ENCODE assay signal across 39 mouse cellular contexts in genomic region chr1:87525041-87525440, GRCm38 (mm10). TPM values are rescaled to one million over a fixed set of nuclear protein-coding genes. Genes with fewer than 3 reads are reported as not detected.
"Had no signal": no experiment of that assay in that cellular context is flagged by ENCODE, and none has a peak within 500 bp of the region (broad histone marks: within the 10 kb centered on the region; RNA-seq: fewer than 3 reads in every experiment).

No protein-coding gene starts in this region.

- DNase-seq: gastrocnemius, adult 2 months; gastrocnemius, postnatal 14 days; gastrocnemius, postnatal 36 days; heart, adult 18-20 months; heart, postnatal 14 days; heart, postnatal 36 days; kidney, adult 18-20 months; kidney, adult 9 months; kidney, postnatal 14 days; kidney, postnatal 36 days; layer of hippocampus, adult 9-11 months; layer of hippocampus, postnatal 36 days; left cerebral cortex, postnatal 4 days had no signal

- H3K27ac ChIP-seq: gastrocnemius, adult 2 months; heart, embryonic 10.5 days; heart, embryonic 13.5 days; heart, embryonic 15.5 days; hindbrain, embryonic 13.5 days; intestine, embryonic 15.5 days; kidney, embryonic 15.5 days; kidney, postnatal 0 days; limb, embryonic 13.5 days; limb, embryonic 15.5 days; liver, embryonic 12.5 days; liver, embryonic 14.5 days had no signal

- H3K9ac ChIP-seq: heart, embryonic 13.5 days; heart, embryonic 15.5 days; hindbrain, embryonic 13.5 days; intestine, embryonic 15.5 days; kidney, embryonic 15.5 days; limb, embryonic 13.5 days; limb, embryonic 15.5 days; liver, embryonic 12.5 days; liver, embryonic 14.5 days had no signal

- ATAC-seq: hindbrain, embryonic 16.5 days; inflammation-experienced regulatory T-cells, adult 6 months; intestine, embryonic 15.5 days; intestine, postnatal 0 days; liver, embryonic 12.5 days had no signal

- H3K4me1 ChIP-seq: heart, embryonic 13.5 days; hindbrain, embryonic 13.5 days; intestine, embryonic 15.5 days; limb, embryonic 13.5 days; limb, embryonic 15.5 days; liver, embryonic 12.5 days had no signal

- H3K4me3 ChIP-seq: gastrocnemius, adult 2 months; heart, embryonic 10.5 days; heart, embryonic 13.5 days; heart, embryonic 15.5 days; hindbrain, embryonic 13.5 days; intestine, embryonic 15.5 days; kidney, embryonic 15.5 days; limb, embryonic 13.5 days; limb, embryonic 15.5 days; liver, embryonic 12.5 days had no signal

- H3K4me2 ChIP-seq: heart, embryonic 13.5 days; heart, embryonic 15.5 days; hindbrain, embryonic 13.5 days; intestine, embryonic 15.5 days; kidney, embryonic 15.5 days; limb, embryonic 13.5 days; limb, embryonic 15.5 days; liver, embryonic 12.5 days had no signal

- H3K27me3 ChIP-seq: heart, embryonic 15.5 days; hindbrain, embryonic 13.5 days; intestine, embryonic 15.5 days; limb, embryonic 13.5 days; limb, embryonic 15.5 days had no signal

- H3K36me3 ChIP-seq: heart, embryonic 10.5 days; heart, embryonic 13.5 days; heart, embryonic 15.5 days; hindbrain, embryonic 13.5 days; intestine, embryonic 15.5 days; kidney, embryonic 15.5 days; limb, embryonic 13.5 days; limb, embryonic 15.5 days; liver, embryonic 12.5 days had no signal

- H3K9me3 ChIP-seq: heart, embryonic 10.5 days; heart, embryonic 13.5 days; heart, embryonic 15.5 days; hindbrain, embryonic 13.5 days; intestine, embryonic 15.5 days; kidney, embryonic 15.5 days; limb, embryonic 13.5 days; limb, embryonic 15.5 days; liver, embryonic 12.5 days had no signal

RNA-seq across cellular contexts. Expression of gene Neu2, which starts 15.4 kb away (rescaled TPM):
- total RNA-seq: heart, adult 18-20 months; heart, adult 8-10 months; heart, postnatal 14 days; heart, postnatal 36 days; hematopoietic stem cell, adult 5-6 weeks had no signal
- polyA plus RNA-seq: heart, embryonic 13.5 days; heart, postnatal 0 days; hindbrain, embryonic 11.5 days; inflammation-experienced regulatory T-cells, adult 6 months; limb, embryonic 11.5 days; limb, embryonic 13.5 days; limb, embryonic 15.5 days had no signal

RNA-seq across cellular contexts. Expression of gene Ngef, which starts 48.6 kb away (rescaled TPM):
- total RNA-seq: hematopoietic stem cell, adult 5-6 weeks had no signal
- polyA plus RNA-seq: inflammation-experienced regulatory T-cells, adult 6 months had no signal

RNA-seq across cellular contexts. Expression of gene Snorc, which starts 55.0 kb away (rescaled TPM):
- total RNA-seq: gastrocnemius, adult 2 months; gastrocnemius, postnatal 14 days; gastrocnemius, postnatal 36 days; heart, adult 18-20 months; heart, adult 8-10 months; heart, postnatal 14 days; heart, postnatal 36 days; hematopoietic stem cell, adult 5-6 weeks; layer of hippocampus, adult 18-20 months; layer of hippocampus, adult 8-10 months; layer of hippocampus, postnatal 14 days; layer of hippocampus, postnatal 36 days; left cerebral cortex, postnatal 10 days; left cerebral cortex, postnatal 4 days; liver, adult 2 months had no signal
- polyA plus RNA-seq: gonadal fat pad, adult 2 months; heart, embryonic 10.5 days; heart, embryonic 13.5 days; heart, embryonic 15.5 days; heart, postnatal 0 days; hindbrain, embryonic 11.5 days; inflammation-experienced regulatory T-cells, adult 6 months; intestine, embryonic 15.5 days; intestine, postnatal 0 days; kidney, embryonic 15.5 days; kidney, postnatal 0 days; limb, embryonic 11.5 days; liver, embryonic 12.5 days; liver, embryonic 14.5 days; liver, embryonic 16.5 days had no signal
